Mouse (Mus musculus): ENCODE results near the gene Pbdc1. TPM values are rescaled to one million over a fixed set of nuclear protein-coding genes. Genes with fewer than 3 reads are reported as not detected.
"Not testable (repeated sequence)": the region's sequence is repeated elsewhere in the genome, so short reads cannot be mapped to it uniquely, and the experiment has no call there.

Gene Pbdc1
- polyA plus RNA-seq, 1 experiment from 2014 or later, result 32.9 TPM

DNA sequence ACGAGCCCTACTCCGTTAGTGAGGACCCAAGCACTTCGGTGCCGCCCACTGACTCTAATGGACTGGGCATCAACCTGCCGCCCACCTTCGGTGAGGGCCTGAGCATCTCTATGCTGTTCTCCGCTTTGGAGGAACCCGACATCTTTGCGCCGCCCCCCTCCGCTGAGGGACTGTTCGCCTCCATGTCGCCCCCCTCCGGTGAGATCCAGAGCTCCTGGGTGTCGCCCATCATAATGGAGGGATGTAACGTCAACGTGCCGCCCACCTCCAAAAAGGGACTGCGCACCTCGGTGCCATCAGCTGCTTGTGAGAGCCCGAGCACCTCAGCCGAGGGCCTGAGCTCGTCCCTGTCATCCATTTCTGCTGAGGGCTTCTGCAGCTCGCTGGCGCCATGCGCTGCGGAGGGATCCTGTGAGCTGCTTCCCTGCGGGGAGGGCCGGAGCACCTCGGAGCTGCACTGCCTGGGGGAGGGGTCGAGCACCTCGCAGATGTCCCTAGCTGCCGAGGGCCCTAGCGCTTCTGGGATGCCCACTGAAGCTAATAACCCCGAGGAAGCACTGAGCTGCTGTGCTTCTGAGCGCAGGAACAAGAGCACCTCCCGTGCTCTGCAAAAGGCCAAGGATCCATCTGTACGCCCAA lies 41.8 kb downstream of the Pbdc1 start:
- Histone ChIP-seq H3K4me3 (peak overlapping the region; percentile 67), H3K4me2 (peak overlapping the region; percentile 67), H3K9me3 (no peaks in the 10 kb centered on the region), H3K27ac (peak overlapping the region; percentile 91), H3K4me1 (replicated peaks) (peaks cover 18% of the 10 kb centered on the region), H3K9ac (peak overlapping the region; percentile 85), H3K36me3 (no peaks in the 10 kb centered on the region), H3K27me3 (peaks cover 65% of the 10 kb centered on the region)
- peak; percentile 85 for ATAC-seq (ENCODE audit: low FRiP score)
- WGBS, result 20% methylated on average over 35 of the region's 38 CpGs

- peaks cover 18% of the 10 kb centered on the region for H3K4me1 ChIP-seq (replicated peaks)
- H3K4me2 ChIP-seq, result no peak overlapping the region
- H3K9ac ChIP-seq, result no peak overlapping the region
- H3K4me3 ChIP-seq, result no peak overlapping the region
- no peaks in the 10 kb centered on the region for H3K9me3 ChIP-seq
- no peaks in the 10 kb centered on the region for H3K36me3 ChIP-seq
- no peak for ATAC-seq (ENCODE audit: low FRiP score)
- H3K27me3 ChIP-seq, result peaks cover 50% of the 10 kb centered on the region
- WGBS, result 36% methylated on average over 3 of the region's 3 CpGs
- H3K27ac ChIP-seq, result no peak overlapping the region
Measured at GRCm38 (mm10) chrX:105124903-105125302, 45.3 kb downstream of the Pbdc1 start.

DNA sequence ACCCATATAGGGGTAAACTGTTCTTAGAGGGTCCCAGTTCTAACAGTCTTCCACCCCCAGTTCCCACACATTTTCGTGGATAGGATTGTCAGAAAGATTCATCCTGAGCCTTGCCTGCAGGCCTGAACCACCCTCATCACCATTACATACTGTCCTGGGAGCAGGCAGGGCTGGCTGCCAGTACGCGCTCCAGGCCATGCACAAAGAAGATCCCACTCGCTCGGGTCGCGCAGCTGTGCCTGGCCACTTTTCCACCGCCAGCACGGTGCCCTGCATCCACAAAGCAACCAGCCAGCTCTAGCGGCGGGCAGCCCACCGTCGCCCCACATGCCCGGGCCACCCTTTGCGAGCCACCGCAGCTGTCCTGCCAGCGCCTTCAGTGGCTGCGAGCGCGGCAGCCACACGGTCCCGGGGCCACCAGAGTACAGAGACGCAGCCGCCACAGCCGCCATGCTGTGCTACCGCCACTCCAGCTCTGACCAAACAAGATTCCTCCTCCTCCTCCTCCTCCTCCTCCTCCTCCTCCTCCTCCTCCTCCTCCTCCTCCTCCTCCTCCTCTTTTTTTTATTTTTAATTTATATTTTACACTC lies 72.4 kb downstream of the Pbdc1 start:
- no peaks in the 10 kb centered on the region for H3K36me3 ChIP-seq
- H3K9ac ChIP-seq, result no peak overlapping the region
- WGBS, result 57% methylated on average over 22 of the region's 26 CpGs
- peak overlapping the region; percentile 40 for H3K4me2 ChIP-seq
- peak; percentile 61; the same call in 1 of the 2 replicates for ATAC-seq (ENCODE audit: low FRiP score)
- H3K27me3 ChIP-seq, result peaks cover 65% of the 10 kb centered on the region
- H3K4me3 ChIP-seq, result peak overlapping the region; percentile 27; the same call in 1 of the 2 replicates
- H3K9me3 ChIP-seq, result no peaks in the 10 kb centered on the region
- no peaks in the 10 kb centered on the region for H3K4me1 ChIP-seq (replicated peaks)
- no peak overlapping the region; the same call in 1 of the 2 replicates for H3K27ac ChIP-seq

DNA sequence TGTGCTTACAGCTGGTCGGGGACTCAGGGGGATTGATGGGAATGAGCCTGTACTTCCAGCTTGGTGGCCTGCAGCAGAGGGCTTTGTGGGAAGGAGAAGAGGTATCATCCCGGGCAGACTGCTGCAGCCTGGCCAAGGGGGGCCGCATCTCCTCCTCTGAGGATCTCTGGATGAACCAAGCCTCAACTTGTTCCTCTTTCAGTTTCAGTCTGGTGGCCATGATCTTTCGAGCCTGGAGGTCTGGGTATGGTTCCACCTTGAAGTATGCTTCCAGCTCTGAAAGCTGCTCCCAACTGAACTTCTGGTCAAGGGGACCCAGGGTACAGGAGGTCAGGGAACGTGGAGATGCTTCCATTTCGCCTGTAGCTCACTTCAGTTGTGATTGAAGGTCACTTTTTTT lies 85.5 kb downstream of the Pbdc1 start:
- WGBS, result 81% methylated on average over 6 of the region's 6 CpGs
- H3K4me2 ChIP-seq; H3K9me3 ChIP-seq; ATAC-seq (ENCODE audit: low FRiP score); H3K36me3 ChIP-seq; H3K27ac ChIP-seq; H3K4me3 ChIP-seq; H3K4me1 ChIP-seq (replicated peaks); H3K9ac ChIP-seq: not testable (repeated sequence)
- H3K27me3 ChIP-seq, result peaks cover 48% of the 10 kb centered on the region

Other genes with a start within 250 kb of the Pbdc1 start
- 20.8 and 21.3 TPM in 2 replicates for gene Magee2, start 222.5 kb upstream of the Pbdc1 start, polyA plus RNA-seq (2015; fragmentation: Nextera tagmentation; extraction: Ambion mirVana)
- gene Magee1, start 40.6 kb downstream of the Pbdc1 start, polyA plus RNA-seq (2015; fragmentation: Nextera tagmentation; extraction: Ambion mirVana), result 165 and 171 TPM in 2 replicates

Measured in hindbrain, embryonic 13.5 days (tissue).